Mouse (Mus musculus) megakaryocyte, embryonic 14.5 days (primary cell): ENCODE data around the gene Epb42.

Source experiments
- FLI1 ChIP-seq: IDR thresholded peaks from 2 replicates; pipeline ENCODE4 v1.6.1; 2012; ENCODE audit warnings: low read length, inconsistent platforms, mixed read lengths
- GATA1 ChIP-seq: IDR thresholded peaks from 3 replicates; pipeline ENCODE4 v1.6.1; 2012; ENCODE audit warnings: mixed read lengths, low read length, inconsistent platforms, borderline replicate concordance

DNA sequence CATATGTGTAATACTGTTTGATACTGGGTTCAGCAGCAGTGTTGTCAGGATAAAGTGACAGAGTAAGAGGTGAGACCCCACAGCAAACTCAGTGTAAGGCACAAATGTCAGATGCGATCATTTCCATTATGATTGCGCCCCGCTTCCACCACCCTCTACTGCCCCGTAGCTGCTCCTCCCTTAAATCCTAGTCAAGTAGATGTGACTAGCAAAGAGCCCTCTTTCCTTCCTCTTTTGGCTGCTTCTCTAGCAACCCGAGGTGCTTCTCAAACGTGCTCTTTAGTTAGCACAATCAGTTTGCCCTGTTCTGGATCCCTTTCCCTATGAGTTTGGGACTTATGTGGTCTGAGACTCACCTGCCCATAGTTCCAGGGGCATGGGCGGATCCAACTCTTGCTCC lies 37.9 kb upstream of the Epb42 start:
- TF ChIP-seq GATA1 = no peak
- no peak for TF ChIP-seq FLI1
